Mouse (Mus musculus) small intestine, adult 2 months (tissue): ENCODE results near the gene Plxnc1.

Experiments
- CTCF ChIP-seq: fragments of 200-500 bp; IDR thresholded peaks from 2 replicates; pipeline ENCODE4 v1.5.1; 2012; ENCODE audit warnings: low read depth, mild to moderate bottlenecking, control low read depth, inconsistent platforms, low read length, moderate library complexity, mixed read lengths; ENCODE audit not compliant: insufficient replicate concordance, insufficient read length; ENCODE audit errors: extremely low read depth
- POLR2A ChIP-seq: fragments of 200-500 bp; IDR thresholded peaks from 2 replicates; pipeline ENCODE4 v1.6.1; 2012; ENCODE audit warnings: low read depth, mild to moderate bottlenecking, control low read depth, inconsistent platforms, low read length, moderate library complexity

- TF ChIP-seq CTCF (no peak), POLR2A (no peak)
Observed at GRCm38 (mm10) chr10:94811907-94812851, 132.5 kb downstream of the Plxnc1 start.
